Mouse (Mus musculus): ENCODE measurements around the gene Peg3.
"Not testable (repeated sequence)": the region's sequence is repeated elsewhere in the genome, so short reads cannot be mapped to it uniquely, and the experiment has no call there.

The Peg3 gene

GRCm38 (mm10) chr7:6730241-6730640 lies at the start of gene Peg3, which contains the start of gene Usp29:
Peg3 (minus strand) TSS chr7:6730431.
Usp29 (plus strand) TSS chr7:6730578.
- DNase-seq = peak; percentile 96

GRCm38 (mm10) chr7:6779172-6779571 lies 48.9 kb upstream of the Peg3 start:
- no peak for DNase-seq

GRCm38 (mm10) chr7:6777689-6778088 lies 47.5 kb upstream of the Peg3 start:
- no peak for DNase-seq

GRCm38 (mm10) chr7:6777107-6777506 lies 46.9 kb upstream of the Peg3 start:
- no peak for DNase-seq

- peak; percentile 39 for DNase-seq
Measured at GRCm38 (mm10) chr7:6776314-6777059, 46.3 kb upstream of the Peg3 start.

GRCm38 (mm10) chr7:6773865-6774413 lies 43.7 kb upstream of the Peg3 start:
- not testable (repeated sequence) for DNase-seq

- no peak for DNase-seq
Measured at GRCm38 (mm10) chr7:6770286-6770685, 40.1 kb upstream of the Peg3 start.

- no peak for DNase-seq
Measured at GRCm38 (mm10) chr7:6765240-6765639, 35.0 kb upstream of the Peg3 start.

- DNase-seq = no peak
Measured at GRCm38 (mm10) chr7:6760170-6760569, 29.9 kb upstream of the Peg3 start.

- no peak for DNase-seq
Measured at GRCm38 (mm10) chr7:6759698-6760097, 29.5 kb upstream of the Peg3 start.

- no peak for DNase-seq
Measured at GRCm38 (mm10) chr7:6756777-6757291, 26.6 kb upstream of the Peg3 start.

- DNase-seq = no peak
Measured at GRCm38 (mm10) chr7:6753440-6753839, 23.2 kb upstream of the Peg3 start.

- DNase-seq = no peak
Measured at GRCm38 (mm10) chr7:6749196-6749595, 19.0 kb upstream of the Peg3 start.

GRCm38 (mm10) chr7:6744281-6744904 lies 14.2 kb upstream of the Peg3 start:
- DNase-seq = no peak

GRCm38 (mm10) chr7:6736060-6736459 lies 5.8 kb upstream of the Peg3 start:
- no peak for DNase-seq

- no peak for DNase-seq
Measured at GRCm38 (mm10) chr7:6731930-6732329, 1.7 kb upstream of the Peg3 start.

GRCm38 (mm10) chr7:6731373-6731772 lies 1.1 kb upstream of the Peg3 start:
- DNase-seq = no peak

GRCm38 (mm10) chr7:6730801-6731200 lies 570 bp upstream of the Peg3 start:
- peak; percentile 43 for DNase-seq

GRCm38 (mm10) chr7:6729061-6729817 lies 992 bp downstream of the Peg3 start:
- DNase-seq = peak; percentile 98

- peak; percentile 99 for DNase-seq
Measured at GRCm38 (mm10) chr7:6728263-6728931, 1.8 kb downstream of the Peg3 start.

- peak; percentile 96 for DNase-seq
Measured at GRCm38 (mm10) chr7:6727351-6728121, 2.7 kb downstream of the Peg3 start.

- no peak for DNase-seq
Measured at GRCm38 (mm10) chr7:6709396-6709795, 20.8 kb downstream of the Peg3 start.

All from cerebellum, adult 11-12 months (tissue).